Mouse (Mus musculus): Measurements from ENCODE around the gene Adar.

DNA sequence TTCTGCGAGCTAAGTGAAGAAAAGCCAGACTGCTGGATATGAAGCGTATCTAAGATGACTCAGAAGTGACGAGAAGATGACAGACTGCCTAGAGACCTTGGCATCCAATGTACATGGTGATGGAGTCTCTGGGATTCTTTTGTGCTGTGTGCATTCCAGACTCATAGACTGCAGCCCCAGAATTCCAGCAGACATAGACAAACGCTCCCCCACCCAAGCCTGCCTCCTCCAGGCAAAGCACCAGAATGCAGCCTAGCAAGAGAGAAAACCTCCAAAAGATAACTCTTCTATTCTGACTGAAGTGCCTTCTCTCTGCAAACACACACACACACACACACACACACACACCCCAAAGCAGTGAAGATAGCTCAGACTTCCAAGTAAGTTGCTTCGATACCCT is 80.9 kb downstream of the Adar start:
- no peak for TF ChIP-seq CTCF (IDR thresholded peaks at IDR 0.05; ENCODE audit: control insufficient read depth, insufficient read depth, low read length)
- no peak for TF ChIP-seq POLR2A (IDR thresholded peaks at IDR 0.05; ENCODE audit: borderline replicate concordance, control insufficient read depth, low read depth, low read length)
